ENCODE assay signal across 23 mouse cellular contexts in genomic region chr11:74387203-74387602, GRCm38 (mm10). TPM values are rescaled to one million over a fixed set of nuclear protein-coding genes. Genes with fewer than 3 reads are reported as not detected.
A peak's percentile ranks its signal among the peaks of the same experiment; 100 is the strongest.
DNase-seq lines count a peak whose midpoint lies in the region; ATAC-seq and TF ChIP-seq lines count a peak whose summit lies in the region.
"Had no signal": no experiment of that assay in that cellular context is flagged by ENCODE, and none has a peak within 500 bp of the region (broad histone marks: within the 10 kb centered on the region; RNA-seq: fewer than 3 reads in every experiment).

No protein-coding gene starts in this region.

- H3K4me1 ChIP-seq in heart, adult 2 months (ENCODE audit: control insufficient read depth, insufficient read depth, low read length) = peaks cover 3% of the 10 kb centered on the region; the same call in 1 of the 2 replicates
- H3K4me1 ChIP-seq: hindbrain, embryonic 10.5 days; intestine, embryonic 15.5 days had no signal

- no peaks in the 10 kb centered on the region for H3K36me3 ChIP-seq in heart, adult 2 months (ENCODE audit: control insufficient read depth, insufficient read depth, low read length)
- H3K36me3 ChIP-seq: embryonic facial prominence, embryonic 10.5 days; forebrain, embryonic 10.5 days; hindbrain, embryonic 10.5 days had no signal

- ATAC-seq in cerebellum, adult (ENCODE audit: insufficient number of reproducible peaks, low FRiP score, low TSS enrichment) = no peak
- ATAC-seq in erythroid progenitor cell, adult 5-6 weeks (replicated peaks; ENCODE audit: low FRiP score, poor library complexity, severe bottlenecking) = no peak
- ATAC-seq: forebrain, embryonic 14.5 days; intestine, embryonic 15.5 days had no signal

- TF ChIP-seq POLR2A in heart, adult 2 months (IDR thresholded peaks at IDR 0.05; ENCODE audit: insufficient read depth, low read depth, low read length) = no peak

- no peak overlapping the region for H3K9ac ChIP-seq in heart, adult 2 months (ENCODE audit: low read depth, low read length)
- H3K9ac ChIP-seq: heart, embryonic 13.5 days; hindbrain, embryonic 14.5 days; intestine, embryonic 15.5 days; kidney, embryonic 15.5 days had no signal

- intact Hi-C loops in heart, adult 2 months (cut with DNase I) = loop anchor here (5.0 kb wide), 1 partner anchor 150 kb away; no protein-coding TSS in a partner anchor

- no peak overlapping the region for H3K4me3 ChIP-seq in heart, adult 2 months
- no peak overlapping the region for H3K4me3 ChIP-seq in layer of hippocampus, adult 2 months
- H3K4me3 ChIP-seq: embryonic facial prominence, embryonic 10.5 days; forebrain, embryonic 10.5 days; heart, embryonic 13.5 days; hindbrain, embryonic 10.5 days; intestine, embryonic 15.5 days; kidney, embryonic 15.5 days had no signal

- 60% methylated on average over 5 of the region's 5 CpGs for WGBS in heart, adult 2 months

- TF ChIP-seq CTCF in heart, adult 2 months (IDR thresholded peaks at IDR 0.05) = no peak
- TF ChIP-seq CTCF in layer of hippocampus, adult 2 months (conservative IDR thresholded peaks at IDR 0.05) = no peak

- peak; percentile 53 to 69 for DNase-seq in cerebellum, postnatal 14 days
- peak in 1 of 2 experiments; percentile 27 for DNase-seq in heart, adult 2 months
- no peak for DNase-seq in heart, adult 18-20 months
- no peak for DNase-seq in layer of hippocampus, adult 2 months (ENCODE audit: low spot score in 2 of 2)
- no peak for DNase-seq in layer of hippocampus, adult 8-10 months (ENCODE audit: low spot score in 2 of 2)
- DNase-seq: adrenal gland, adult 8-10 months; adrenal gland, postnatal 36 days; gastrocnemius, postnatal 25 days; kidney, adult 18-20 months had no signal

- no peak for TF ChIP-seq EP300 in heart, adult 2 months (IDR thresholded peaks at IDR 0.05; ENCODE audit: insufficient read depth, low read depth, low read length)

- no peaks in the 10 kb centered on the region for H3K27me3 ChIP-seq in heart, adult 2 months (ENCODE audit: control insufficient read depth, insufficient read depth, low read length)
- H3K27me3 ChIP-seq: heart, embryonic 13.5 days; intestine, embryonic 15.5 days; kidney, embryonic 15.5 days had no signal

- H3K79me2 ChIP-seq in heart, adult 2 months (replicated peaks; ENCODE audit: control insufficient read depth, insufficient read depth, low read length) = no peaks in the 10 kb centered on the region

- H3K27ac ChIP-seq in heart, adult 2 months = peak overlapping the region; percentile 9; the same call in 1 of the 2 replicates
- H3K27ac ChIP-seq in layer of hippocampus, adult 2 months = 0 out of 2 replicates have a peak overlapping the region, but pooled peaks have one; percentile 3
- H3K27ac ChIP-seq: embryonic facial prominence, embryonic 10.5 days; forebrain, embryonic 10.5 days; heart, embryonic 13.5 days; hindbrain, embryonic 10.5 days; hindbrain, embryonic 14.5 days; intestine, embryonic 15.5 days; kidney, embryonic 15.5 days had no signal

RNA-seq across cellular contexts. Expression of gene Olfr412, which starts 25.3 kb away (rescaled TPM):
- not detected for total RNA-seq in heart, adult 2 months (2021)
- polyA plus RNA-seq in heart, adult 2 months (2012; rRNA removed) = not detected in 2 replicates
- total RNA-seq in heart, adult 18-20 months (2021) = not detected
- not detected for total RNA-seq in layer of hippocampus, adult 2 months (2021)
- total RNA-seq in layer of hippocampus, adult 8-10 months (2022) = not detected
- not detected in 2 replicates for total RNA-seq in erythroid progenitor cell, adult 5-6 weeks (2015; ENCODE audit: low replicate concordance)
- not detected in 2 replicates for total RNA-seq in erythroid progenitor cell, adult 5-6 weeks (2017; ENCODE audit: low replicate concordance)
- total RNA-seq: adrenal gland, adult 8-10 months; adrenal gland, postnatal 36 days; ES-E14; gastrocnemius, postnatal 25 days; granulocyte monocyte progenitor cell, adult 5-6 weeks; heart, postnatal 10 days had no signal
- polyA plus RNA-seq: embryonic facial prominence, embryonic 10.5 days; embryonic facial prominence, embryonic 14.5 days; forebrain, embryonic 10.5 days; forebrain, embryonic 14.5 days; heart, embryonic 13.5 days; hindbrain, embryonic 10.5 days; hindbrain, embryonic 14.5 days; intestine, embryonic 15.5 days; kidney, embryonic 15.5 days had no signal

RNA-seq across cellular contexts. Expression of gene Olfr411, which starts 34.8 kb away (rescaled TPM):
- total RNA-seq in heart, adult 2 months (2021) = not detected
- not detected in 2 replicates for polyA plus RNA-seq in heart, adult 2 months (2012; rRNA removed)
- total RNA-seq in heart, adult 18-20 months (2021) = not detected
- not detected for total RNA-seq in layer of hippocampus, adult 2 months (2021)
- not detected for total RNA-seq in layer of hippocampus, adult 8-10 months (2022)
- total RNA-seq in erythroid progenitor cell, adult 5-6 weeks (2015; ENCODE audit: low replicate concordance) = not detected in 2 replicates
- not detected in 2 replicates for total RNA-seq in erythroid progenitor cell, adult 5-6 weeks (2017; ENCODE audit: low replicate concordance)
- total RNA-seq: adrenal gland, adult 8-10 months; adrenal gland, postnatal 36 days; ES-E14; gastrocnemius, postnatal 25 days; granulocyte monocyte progenitor cell, adult 5-6 weeks; heart, postnatal 10 days had no signal
- polyA plus RNA-seq: embryonic facial prominence, embryonic 10.5 days; embryonic facial prominence, embryonic 14.5 days; forebrain, embryonic 10.5 days; forebrain, embryonic 14.5 days; heart, embryonic 13.5 days; hindbrain, embryonic 10.5 days; hindbrain, embryonic 14.5 days; intestine, embryonic 15.5 days; kidney, embryonic 15.5 days had no signal

RNA-seq across cellular contexts. Expression of gene Olfr410, which starts 49.4 kb away (rescaled TPM):
- not detected for total RNA-seq in heart, adult 2 months (2021)
- polyA plus RNA-seq in heart, adult 2 months (2012; rRNA removed) = not detected in 2 replicates
- not detected for total RNA-seq in heart, adult 18-20 months (2021)
- total RNA-seq in layer of hippocampus, adult 2 months (2021) = not detected
- total RNA-seq in layer of hippocampus, adult 8-10 months (2022) = not detected
- not detected in 2 replicates for total RNA-seq in erythroid progenitor cell, adult 5-6 weeks (2015; ENCODE audit: low replicate concordance)
- not detected in 2 replicates for total RNA-seq in erythroid progenitor cell, adult 5-6 weeks (2017; ENCODE audit: low replicate concordance)
- total RNA-seq: adrenal gland, adult 8-10 months; adrenal gland, postnatal 36 days; ES-E14; gastrocnemius, postnatal 25 days; granulocyte monocyte progenitor cell, adult 5-6 weeks; heart, postnatal 10 days had no signal
- polyA plus RNA-seq: embryonic facial prominence, embryonic 10.5 days; forebrain, embryonic 10.5 days; forebrain, embryonic 14.5 days; heart, embryonic 13.5 days; hindbrain, embryonic 10.5 days; hindbrain, embryonic 14.5 days; intestine, embryonic 15.5 days; kidney, embryonic 15.5 days had no signal

Comparison
In these comparisons a context has a peak if more than half of its experiments do, and no peak if none do; other contexts are left out.
1. DNase-seq: peak in cerebellum, postnatal 14 days (2 of 2); none in heart, adult 18-20 months (0 of 2), layer of hippocampus, adult 2 months (0 of 2) and layer of hippocampus, adult 8-10 months (0 of 2).